Mouse (Mus musculus): ENCODE data around the gene Sec31b. TPM values are rescaled to one million over a fixed set of nuclear protein-coding genes. Genes with fewer than 3 reads are reported as not detected.

Sec31b gene
- polyA plus RNA-seq, 1 experiment from 2014 or later, result 0.15 TPM

Other genes starting within 250 kb of the Sec31b start
- 0.18 and 0.19 TPM in 2 replicates for gene Scd4, start 212.8 kb downstream of the Sec31b start, polyA plus RNA-seq (2015; fragmentation: Nextera tagmentation; extraction: Ambion mirVana)
- 7.1 and 8.9 TPM in 2 replicates for gene Scd1, start 138.0 kb downstream of the Sec31b start, polyA plus RNA-seq (2015; fragmentation: Nextera tagmentation; extraction: Ambion mirVana)
- 1.2 and 2.1 TPM in 2 replicates for gene Wnt8b, start 52.4 kb downstream of the Sec31b start, polyA plus RNA-seq (2015; fragmentation: Nextera tagmentation; extraction: Ambion mirVana)
- not detected in 2 replicates for gene Gm20538, start 7.0 kb upstream of the Sec31b start, polyA plus RNA-seq (2015; fragmentation: Nextera tagmentation; extraction: Ambion mirVana)
- 570 and 615 TPM in 2 replicates for gene Ndufb8, start 9.6 kb upstream of the Sec31b start, polyA plus RNA-seq (2015; fragmentation: Nextera tagmentation; extraction: Ambion mirVana)
- 25.2 and 28.6 TPM in 2 replicates for gene Hif1an, start 17.0 kb upstream of the Sec31b start, polyA plus RNA-seq (2015; fragmentation: Nextera tagmentation; extraction: Ambion mirVana)
- 0.33 and 0.41 TPM in 2 replicates for gene Pax2, start 210.2 kb upstream of the Sec31b start, polyA plus RNA-seq (2015; fragmentation: Nextera tagmentation; extraction: Ambion mirVana)

Data from midbrain, embryonic 16.5 days (tissue).